Mouse (Mus musculus): Measurements from ENCODE around the gene Sdr16c6.

The Sdr16c6 gene

GRCm38 (mm10) chr4:4077372-4077771 is at the start of gene Sdr16c6:
TSS of gene Sdr16c6 (minus strand) at chr4:4077522.
- no peak for DNase-seq (ENCODE audit: extremely low spot score, low read depth, low spot score)

GRCm38 (mm10) chr4:4080180-4080579 is 2.9 kb upstream of the Sdr16c6 start:
- no peak for DNase-seq (ENCODE audit: extremely low spot score, low read depth, low spot score)

GRCm38 (mm10) chr4:4079132-4079531 is 1.8 kb upstream of the Sdr16c6 start:
- DNase-seq (ENCODE audit: extremely low spot score, low read depth, low spot score): no peak

- no peak for DNase-seq (ENCODE audit: extremely low spot score, low read depth, low spot score)
These were observed 1.3 kb downstream of the Sdr16c6 start for GRCm38 (mm10) chr4:4076001-4076400.

Measured in hindlimb bud, embryonic 11.5 days (tissue).